Mouse (Mus musculus) common myeloid progenitor, adult 5-6 weeks (primary cell): ENCODE results near the gene Fam120b. TPM values are rescaled to one million over a fixed set of nuclear protein-coding genes. Genes with fewer than 3 reads are reported as not detected.

Experiments used
- total RNA-seq: library from RNA; stranded (forward); fragments of 200-1000, 187-1606 nt; gene quantifications from 2 replicates; pipeline ENCODE4 v1.2.3, GENCODE M21; 2017

Gene Fam120b
- total RNA-seq, 1 experiment from 2014 or later: 14.7 TPM

Other genes with a start within 250 kb of the Fam120b start
- 0.23 TPM in 1 of 2 replicates, not detected in the other for gene Dll1, start 19.3 kb upstream of the Fam120b start, total RNA-seq
- 178 and 184 TPM in 2 replicates for gene Psmb1, start 103.5 kb downstream of the Fam120b start, total RNA-seq
- gene Tbp, start 103.7 kb downstream of the Fam120b start, total RNA-seq: 48.1 and 58.4 TPM in 2 replicates
- gene Pdcd2, start 131.1 kb downstream of the Fam120b start, total RNA-seq: 86.3 and 100 TPM in 2 replicates
- gene Prdm9, start 168.2 kb downstream of the Fam120b start, total RNA-seq: 7.1 and 7.8 TPM in 2 replicates